Mouse (Mus musculus): ENCODE measurements around the gene Rad51b.

Rad51b gene

DNA sequence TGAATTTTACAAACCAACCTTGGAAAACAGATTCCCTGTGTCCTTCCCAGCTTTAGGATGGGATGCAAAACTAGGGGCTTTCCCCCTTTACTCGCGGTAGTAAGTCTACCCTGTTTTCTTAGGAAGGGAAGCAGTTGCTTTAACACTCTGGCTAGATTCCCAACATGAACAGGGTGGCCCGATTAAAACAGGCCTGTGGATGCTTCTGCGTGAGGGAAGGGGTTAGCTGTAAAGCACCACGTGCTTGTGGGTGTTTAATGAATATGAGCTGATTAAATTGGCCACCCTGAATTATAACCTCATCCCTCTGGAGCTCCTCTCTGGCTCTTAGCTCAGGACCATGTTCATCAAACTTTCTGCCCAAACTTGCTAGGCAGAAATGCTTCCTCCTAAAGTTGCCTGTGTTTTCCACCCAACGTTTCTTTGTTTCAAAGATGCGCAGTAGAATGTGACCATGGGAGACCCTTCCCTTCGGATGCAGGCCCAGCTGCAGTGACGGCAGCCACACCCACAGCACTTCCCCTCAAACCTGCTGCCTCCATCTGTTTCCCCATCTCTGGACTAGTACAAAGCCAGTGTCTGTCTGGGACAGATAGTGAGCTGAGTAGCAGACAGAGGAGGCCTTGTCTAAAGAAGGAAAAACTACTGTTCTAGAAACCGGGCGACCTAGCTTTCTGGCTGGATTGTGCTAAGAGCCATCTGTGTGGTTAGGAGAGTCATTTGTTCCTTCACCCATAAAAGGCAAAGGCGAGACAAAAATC lies 435.5 kb downstream of the Rad51b start:
- no peak for DNase-seq (ENCODE audit: low read depth)

DNA sequence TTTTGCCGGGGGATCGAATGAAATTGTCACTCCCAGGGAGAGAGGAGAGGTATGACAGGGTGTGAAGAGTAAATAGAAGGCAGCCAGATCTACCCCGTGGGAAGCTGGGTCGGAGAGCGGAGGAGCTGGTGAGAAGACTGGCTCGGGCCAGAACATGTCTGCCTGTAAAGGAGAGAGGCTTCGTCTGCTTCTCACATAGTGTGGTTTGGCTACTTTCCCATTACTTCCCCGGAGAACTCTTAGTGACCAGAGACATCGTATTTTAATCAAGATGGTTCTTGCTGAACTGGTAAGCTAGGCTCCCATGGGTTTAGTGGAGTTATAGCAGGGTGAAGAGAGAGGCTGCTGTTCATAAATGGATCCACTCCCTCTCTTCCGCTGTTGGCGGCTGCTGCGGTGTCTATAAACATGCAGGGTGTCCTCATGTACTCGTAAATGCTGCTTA lies 438.3 kb downstream of the Rad51b start:
- DNase-seq (ENCODE audit: low read depth): no peak

DNA sequence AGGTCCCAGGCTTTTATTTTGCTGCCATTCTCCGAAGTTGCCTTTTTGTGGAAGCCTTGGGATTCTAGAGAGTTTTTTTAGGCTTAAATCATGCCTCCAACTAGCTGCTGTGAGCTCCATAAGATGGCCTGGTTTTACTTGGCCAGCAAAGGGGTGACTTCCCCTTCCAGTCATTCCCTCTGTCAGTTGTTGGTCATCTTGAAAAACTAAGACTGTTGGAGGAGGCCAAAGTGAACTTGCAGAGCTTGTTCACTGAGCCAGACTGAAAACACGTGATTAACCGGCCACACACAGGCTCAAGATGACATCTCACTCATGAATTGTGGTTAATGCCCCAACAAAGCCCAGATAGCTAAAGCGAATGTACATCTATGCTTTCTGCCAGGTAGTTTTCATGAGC lies 438.8 kb downstream of the Rad51b start:
- DNase-seq (ENCODE audit: low read depth): no peak

DNA sequence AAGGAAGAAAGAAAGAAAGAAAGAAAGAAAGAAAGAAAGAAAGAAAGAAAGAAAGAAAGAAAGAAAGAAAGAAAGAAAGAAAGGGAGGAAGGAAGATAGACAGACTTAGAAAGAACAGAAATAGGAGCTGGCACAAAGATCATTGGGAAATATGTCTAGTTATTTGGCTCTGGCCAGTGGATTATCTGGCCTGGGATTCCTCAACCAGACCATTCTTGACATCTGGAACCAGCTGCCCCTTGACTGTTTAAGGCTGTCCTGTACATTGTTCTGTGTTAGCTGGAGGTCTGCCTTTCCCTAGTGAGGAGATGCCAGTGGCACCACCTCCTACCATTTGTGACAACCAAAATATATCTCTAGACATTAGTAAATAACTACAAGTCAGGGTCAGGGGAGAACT lies 441.6 kb downstream of the Rad51b start:
- DNase-seq (ENCODE audit: low read depth): no peak

DNA sequence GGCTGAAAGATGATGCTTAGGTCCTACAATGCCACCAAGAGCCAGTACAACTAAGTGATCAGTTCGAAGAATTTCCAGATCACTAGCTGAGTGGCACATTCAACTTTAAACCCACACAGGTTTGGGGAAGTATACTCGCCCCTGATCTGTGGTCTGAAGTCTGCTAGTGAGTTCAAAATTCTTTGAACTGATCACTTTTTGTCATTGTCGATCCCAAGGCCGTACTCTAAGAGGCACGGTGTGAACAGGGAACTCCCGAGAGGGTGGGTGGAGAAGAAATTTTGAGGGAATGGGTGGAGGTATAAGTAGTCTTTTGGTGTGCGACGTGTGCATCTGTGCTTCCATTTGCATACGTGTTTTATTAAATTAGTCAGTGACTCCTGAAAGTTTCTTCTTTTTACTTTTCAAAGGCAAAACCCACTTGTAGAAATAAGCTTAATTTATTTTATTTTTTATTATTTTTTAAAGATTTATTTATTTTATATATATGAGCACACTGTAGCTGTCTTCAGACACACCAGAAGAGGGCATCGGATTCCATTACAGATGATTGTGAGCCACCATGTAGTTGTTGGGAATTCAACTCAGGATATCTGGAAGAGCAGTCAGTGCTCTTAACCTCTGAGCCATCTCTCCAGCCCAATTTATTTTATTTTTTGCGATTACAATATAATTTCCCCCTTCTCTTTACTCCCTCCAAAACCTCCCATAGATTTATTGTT lies 443.0 kb downstream of the Rad51b start:
- no peak for DNase-seq (ENCODE audit: low read depth)

DNA sequence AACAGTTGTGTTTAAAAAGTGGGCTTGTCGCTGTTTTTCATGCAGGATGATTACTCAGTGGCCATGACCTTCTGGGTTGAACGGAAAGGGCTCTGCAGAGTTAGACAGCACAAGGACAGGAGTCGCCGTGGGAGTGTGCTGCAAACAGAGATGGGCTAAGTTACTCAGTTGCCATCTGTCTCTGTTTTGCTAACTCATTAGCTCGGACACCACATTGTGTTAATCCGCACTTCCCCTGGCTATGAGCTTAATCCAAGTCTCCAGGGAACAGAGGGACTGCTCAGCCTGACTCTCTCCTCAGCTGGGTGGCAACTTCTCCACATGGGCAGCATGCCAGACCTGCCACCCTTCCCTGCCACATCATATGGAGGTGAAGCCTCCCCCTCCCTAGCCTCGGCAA lies 445.1 kb downstream of the Rad51b start:
- DNase-seq (ENCODE audit: low read depth): no peak

DNA sequence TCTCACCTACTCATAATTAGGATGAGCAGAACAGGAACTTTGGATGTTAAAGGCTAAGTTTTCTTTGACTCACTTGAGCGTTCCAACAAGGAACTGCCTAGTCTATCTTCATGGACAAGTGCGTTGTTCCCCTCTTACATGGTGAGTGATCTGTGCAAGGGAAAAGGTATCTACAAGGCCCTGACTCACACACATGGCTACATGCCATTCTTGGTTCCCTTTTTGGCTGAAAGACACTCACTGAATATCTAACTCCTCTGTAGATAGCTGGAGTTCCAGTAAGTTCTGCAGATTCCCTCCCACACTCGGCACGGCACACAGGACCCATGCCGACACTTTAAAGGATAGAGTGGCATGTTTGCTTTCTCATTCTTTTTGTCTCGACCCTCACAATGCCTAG lies 447.0 kb downstream of the Rad51b start:
- no peak for DNase-seq (ENCODE audit: low read depth)

DNA sequence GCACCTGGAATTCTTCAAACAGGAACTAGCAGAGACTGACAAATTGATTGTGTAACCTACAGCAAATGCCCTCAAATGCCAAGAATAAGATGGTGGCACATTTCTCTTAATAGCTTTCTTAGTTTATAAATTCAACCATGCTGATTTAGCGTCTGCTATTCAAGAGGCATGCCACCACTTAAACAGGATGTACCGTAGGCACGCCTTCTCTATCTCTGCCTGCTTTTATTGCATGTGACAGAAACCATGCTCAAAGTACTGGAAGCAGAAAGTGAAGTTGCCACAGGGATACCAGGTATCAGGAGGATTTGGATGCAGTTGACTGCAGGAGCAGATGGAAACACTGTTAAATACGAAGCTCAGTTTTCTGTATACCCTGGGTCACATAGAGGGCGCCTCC lies 448.1 kb downstream of the Rad51b start:
- no peak for DNase-seq (ENCODE audit: low read depth)

DNA sequence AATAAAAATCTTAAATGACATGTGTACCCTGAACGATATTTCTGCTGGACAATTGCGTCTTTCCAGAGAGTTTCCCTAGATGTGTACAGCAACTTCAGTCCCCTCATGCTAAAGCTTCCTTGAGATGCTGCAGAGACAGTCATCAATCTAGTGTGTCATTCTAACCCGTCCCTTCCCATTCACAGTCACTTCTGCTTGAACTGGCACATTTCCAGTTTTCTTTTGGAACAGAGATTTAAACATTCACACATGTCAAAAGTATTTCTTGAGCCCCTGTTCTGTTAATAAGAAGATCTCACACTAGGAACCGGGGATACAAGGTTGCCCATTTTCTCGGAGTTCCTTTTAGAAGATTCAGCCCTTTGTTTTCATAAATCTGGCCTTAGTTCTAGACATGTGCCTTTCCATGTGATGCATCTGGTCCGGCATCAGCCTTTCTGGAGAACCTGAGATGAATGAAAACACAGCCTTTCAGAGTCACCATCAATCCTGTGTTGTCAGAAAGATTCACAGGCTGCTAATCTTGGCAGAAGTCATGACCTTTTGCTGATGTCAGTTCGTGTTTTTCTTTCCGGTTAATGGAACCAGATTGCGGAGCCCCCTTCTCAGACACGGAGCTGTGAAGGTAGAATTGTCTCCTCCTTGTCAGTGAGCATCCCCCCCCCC lies 448.9 kb downstream of the Rad51b start:
- DNase-seq (ENCODE audit: low read depth): no peak

DNA sequence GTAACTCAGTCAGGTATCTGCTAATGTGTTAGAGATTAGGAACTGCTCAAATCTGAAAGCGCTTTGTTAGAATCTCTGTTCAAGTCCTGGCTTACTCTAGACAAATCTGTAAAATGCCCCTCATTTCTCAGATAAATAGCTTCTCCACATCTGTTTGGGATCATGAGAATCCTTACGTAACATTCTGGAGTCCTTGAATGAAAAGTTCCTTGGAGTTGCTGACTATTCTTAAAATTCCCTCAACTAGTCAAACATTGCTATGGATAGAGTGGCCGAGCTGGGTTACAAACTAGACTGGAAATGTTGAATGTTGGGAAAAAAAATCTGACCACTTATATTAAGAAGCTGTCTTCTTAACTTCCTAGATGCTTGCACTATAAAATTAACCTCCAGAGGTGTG lies 450.5 kb downstream of the Rad51b start:
- no peak for DNase-seq (ENCODE audit: low read depth)

DNA sequence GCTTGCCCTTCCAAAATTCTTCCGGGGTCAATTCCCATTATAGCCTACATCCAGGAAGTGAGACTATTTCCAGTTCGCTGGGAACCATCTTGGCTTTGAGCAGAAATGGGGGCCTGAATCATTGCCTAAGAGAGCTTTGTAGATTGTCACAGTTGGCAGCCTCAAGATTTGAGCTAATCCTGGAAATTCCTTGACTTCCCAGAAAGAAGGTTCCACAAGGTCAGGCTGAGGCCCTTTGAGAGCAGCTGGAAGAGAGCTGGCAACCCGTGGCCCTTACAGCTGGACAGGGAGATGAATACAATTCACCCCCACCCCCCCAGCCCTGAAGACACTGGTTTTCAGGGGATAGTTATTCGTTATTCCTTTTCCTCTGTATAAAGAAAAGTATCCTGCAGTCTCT lies 451.8 kb downstream of the Rad51b start:
- DNase-seq (ENCODE audit: low read depth): no peak

DNA sequence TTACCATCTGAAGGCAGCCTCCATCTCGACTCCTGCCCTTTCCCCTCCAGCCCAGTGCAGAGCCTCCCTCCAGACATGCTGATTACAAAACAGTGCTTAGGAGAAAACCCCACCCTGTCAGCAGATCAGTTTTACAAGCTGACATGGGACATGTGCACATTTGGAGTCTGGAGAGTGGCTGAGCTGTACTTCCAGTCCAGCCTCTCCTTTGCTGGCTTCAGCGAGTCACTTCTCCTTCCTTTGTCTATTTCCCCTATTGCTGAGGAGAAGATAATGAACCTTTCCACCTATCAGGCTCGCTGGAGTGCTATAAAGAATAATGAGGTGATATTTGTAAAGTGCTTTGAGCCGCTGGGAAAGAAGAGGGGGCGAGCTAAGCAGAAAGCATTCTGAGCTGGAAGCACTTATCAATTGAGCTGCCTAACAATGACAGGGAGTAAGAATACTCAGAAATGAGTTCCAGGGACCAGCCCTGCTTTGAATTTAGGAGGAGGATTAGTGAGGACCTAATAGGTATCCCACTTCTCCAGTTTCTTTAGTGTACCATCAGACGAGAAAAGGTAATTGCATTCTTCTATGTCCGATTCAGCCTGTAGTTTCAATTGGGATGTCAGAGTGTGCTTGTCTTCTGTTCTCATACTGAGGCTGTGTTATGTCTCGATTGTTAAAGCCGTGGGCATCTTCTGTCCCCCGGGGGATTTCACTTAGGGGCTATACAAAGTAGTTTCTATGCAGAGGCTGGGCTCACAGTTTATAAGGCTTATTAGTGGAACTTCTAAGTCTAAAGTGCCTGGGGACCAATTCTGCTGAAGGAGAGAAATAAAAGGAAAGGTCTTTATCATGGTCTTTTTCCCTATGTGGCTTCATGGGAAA lies 453.4 kb downstream of the Rad51b start:
- peak; percentile 39 for DNase-seq (ENCODE audit: low read depth)

DNA sequence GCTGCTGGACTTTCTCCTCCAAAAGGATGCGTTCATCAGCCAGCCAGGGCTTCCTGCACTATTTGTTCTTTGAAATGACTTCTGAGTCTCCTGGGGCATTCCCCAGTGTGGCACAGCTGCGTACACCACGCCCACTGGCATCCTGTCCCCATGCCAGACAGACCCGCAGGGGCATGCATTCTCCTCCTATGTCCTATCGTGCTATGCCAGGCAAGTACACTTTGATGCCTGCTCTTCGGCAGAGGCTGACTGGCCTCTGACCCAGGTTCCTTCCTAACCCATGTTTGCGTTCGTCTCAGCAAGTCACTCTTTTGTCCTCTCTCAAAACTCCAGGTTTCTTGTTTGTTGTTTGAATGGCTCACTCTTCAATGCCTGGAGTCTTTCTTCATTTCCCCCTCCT lies 454.7 kb downstream of the Rad51b start:
- DNase-seq (ENCODE audit: low read depth): no peak

DNA sequence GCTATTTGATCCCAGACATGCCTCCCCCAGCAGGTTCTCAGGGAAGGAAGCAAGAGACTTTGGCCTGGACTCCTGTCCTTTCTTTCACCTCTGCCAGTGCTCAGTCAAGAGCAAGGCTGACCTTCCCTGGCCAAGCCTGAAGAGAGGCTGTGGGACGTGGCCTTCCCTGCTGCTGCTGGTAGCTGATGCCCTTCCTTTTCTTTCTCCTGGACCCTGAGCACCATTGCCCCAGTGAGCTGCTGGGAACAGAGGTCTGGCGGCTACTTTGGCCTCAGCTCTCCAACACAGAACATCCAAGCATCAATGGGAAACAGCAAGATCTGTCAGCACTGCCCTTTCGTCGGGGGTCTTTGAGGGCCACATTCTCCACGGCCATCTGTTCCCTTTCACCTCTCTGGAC lies 455.1 kb downstream of the Rad51b start:
- DNase-seq (ENCODE audit: low read depth): no peak

DNA sequence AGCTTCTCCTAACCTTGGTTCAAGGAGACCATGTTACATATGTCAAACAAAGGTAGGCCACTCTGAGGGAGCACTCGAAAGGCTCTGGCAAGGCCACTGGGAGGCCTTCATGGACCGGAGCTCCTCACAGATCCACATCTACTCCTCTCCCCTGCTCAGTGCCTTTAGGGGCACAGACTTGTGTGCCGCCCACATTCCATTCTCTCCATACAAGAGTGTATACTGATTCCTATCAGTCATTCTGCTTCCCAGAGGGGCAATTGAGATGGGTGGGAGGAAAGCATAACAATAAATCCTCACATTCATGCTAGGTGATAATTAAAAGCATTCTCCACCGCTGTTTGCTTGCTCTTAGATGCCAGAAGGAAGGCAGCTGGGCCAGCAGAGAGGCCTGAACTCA lies 458.5 kb downstream of the Rad51b start:
- DNase-seq (ENCODE audit: low read depth): no peak

DNA sequence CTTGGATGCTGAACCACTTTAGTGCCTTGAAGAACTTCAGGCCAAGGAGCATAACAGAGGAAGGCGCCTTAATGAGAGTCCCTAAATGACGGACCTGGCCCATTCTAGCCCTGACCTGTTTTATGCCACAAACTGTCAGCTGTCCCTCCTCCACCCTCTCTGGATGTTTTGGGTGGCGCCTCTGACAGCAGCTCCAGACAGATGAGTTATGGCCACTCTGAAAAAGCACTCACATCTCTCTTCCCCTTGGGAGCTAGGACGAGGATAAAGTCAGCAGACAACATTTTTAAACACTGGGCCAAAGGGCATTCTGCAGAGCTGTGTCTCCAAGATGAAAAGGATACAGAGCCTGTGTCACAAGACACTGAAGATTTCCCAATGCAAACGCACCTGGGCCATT lies 459.3 kb downstream of the Rad51b start:
- DNase-seq (ENCODE audit: low read depth): no peak

DNA sequence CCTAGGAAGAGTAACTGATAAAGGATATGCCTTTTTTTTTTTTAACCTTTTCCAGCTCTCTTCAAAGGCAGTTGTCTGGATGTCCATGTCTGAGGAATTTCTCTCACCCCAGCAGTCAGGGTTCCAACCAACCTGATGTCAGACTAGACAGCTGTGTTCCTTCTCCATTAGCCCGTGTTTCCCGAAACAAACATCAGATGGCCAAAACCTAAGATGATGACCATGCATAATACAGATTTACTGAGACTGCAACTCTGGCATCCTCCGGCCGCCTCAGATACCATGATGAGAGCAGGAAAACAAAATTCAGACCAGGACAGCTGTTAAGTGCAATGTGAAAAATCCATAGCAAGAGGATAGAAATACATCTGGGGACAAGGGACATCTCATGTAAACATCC lies 460.7 kb downstream of the Rad51b start:
- no peak for DNase-seq (ENCODE audit: low read depth)

DNA sequence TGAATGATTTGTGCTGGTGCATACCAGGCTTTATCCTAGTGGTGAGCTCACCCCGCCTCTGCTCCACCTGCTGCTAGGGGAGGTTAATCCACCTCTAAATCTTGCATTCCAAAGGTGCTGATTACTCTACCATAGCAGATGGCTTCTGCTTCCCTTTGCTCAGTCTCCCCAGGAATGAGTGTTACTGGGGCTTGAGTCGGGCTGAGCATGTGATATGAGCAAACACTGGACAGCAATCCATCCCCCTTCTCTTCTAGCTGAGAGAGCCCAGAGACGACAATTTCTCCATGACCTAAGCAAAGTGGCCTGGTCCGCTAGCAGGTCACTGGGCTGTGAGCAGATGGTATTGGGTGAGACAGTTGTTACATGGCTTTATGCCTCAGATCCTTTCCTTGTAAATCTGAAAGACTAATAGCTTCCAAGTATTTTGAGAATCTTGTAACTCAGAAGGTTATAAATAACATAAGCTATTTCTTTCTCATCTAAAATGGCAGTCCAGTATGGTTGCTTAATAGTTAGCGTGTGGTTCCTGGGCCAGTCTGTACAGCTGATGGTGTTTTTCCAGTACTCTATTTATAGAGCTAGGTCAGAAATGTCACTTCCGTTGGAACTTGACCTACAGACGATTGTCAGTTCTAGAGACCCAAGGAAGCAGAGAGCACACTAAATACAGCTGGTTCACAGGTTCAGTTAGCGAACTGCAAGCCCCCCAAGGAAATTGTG lies 462.3 kb downstream of the Rad51b start:
- DNase-seq (ENCODE audit: low read depth): peak; percentile 21

DNA sequence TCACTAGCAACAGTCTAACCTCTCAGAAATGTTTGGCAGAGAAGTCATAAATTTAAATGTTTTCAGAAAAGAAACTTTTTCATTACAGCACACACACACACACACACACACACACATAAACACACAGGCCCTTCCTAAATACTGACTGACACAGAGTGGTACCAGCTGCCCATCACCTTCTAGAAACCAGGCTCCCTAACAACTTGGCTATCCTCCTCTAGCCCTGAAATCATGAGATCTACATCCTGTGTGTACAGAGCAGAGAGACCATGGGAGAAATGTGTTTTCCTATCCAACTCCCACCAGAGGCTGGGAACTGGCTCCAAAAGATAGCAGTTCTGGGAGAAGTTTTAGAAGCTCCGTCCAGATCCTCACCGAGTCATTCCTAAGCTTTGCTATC lies 464.1 kb downstream of the Rad51b start:
- DNase-seq (ENCODE audit: low read depth): no peak

DNA sequence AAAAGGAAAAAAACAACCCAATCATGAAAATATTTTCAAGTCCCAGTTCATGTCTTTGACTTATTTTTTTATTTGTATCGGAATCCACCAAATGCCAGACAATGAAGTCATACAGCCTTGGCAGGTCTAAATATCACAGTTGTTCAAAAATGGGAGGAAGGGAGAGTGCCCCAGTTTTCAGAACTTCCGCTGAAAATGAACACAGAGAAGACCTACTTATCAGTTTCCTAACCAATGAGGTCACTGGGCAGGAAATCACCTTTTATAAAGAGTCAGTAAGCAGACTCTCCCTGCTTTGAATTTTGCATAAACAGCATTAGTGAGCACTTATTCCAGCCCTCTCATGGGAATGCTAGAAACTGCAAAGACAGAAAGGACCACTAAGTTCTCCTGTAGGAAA lies 465.0 kb downstream of the Rad51b start:
- no peak for DNase-seq (ENCODE audit: low read depth)

DNA sequence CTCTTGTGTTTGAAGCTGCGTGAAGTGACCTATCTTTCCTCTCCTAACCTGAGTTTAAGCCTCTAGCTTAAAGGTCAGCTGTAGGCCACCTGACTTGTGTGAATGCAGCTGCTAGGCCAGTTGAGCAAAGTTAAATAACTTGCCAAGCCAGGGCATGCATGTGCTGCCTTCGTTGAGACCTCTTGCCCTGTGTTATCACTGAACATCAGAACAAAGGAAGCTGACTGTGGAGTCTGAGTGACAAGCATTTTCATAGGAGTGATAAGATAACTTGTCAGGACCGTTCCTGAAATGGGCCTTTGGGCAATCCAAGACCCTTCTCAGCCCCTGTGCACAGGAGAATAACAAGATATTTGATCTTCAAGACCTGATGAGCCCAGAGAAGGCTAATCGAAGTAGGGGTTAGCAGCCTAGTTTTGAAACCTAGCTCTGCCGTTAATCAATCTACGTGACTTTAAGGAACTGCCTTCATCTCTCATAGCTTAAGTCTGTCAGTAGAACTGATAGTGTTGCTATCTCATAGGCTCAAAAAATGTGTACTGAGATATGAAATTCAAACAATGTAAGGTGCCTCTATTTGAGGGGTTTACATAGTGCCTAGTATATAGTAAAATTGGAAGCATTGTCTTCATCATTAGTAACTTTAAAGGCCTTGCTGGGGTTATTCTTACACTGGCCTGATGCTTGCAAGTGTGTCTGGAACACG lies 465.6 kb downstream of the Rad51b start:
- peak; percentile 40 for DNase-seq (ENCODE audit: low read depth)

Measured in 416B (cell line).